Mouse (Mus musculus) erythroblast, embryonic 14.5 days (primary cell): Measurements from ENCODE around the gene Mtx1.

ENCODE experiments used
- GATA1 ChIP-seq: IDR thresholded peaks from 2 replicates; pipeline ENCODE4 v1.6.1; 2012; ENCODE audit warnings: low read length, inconsistent platforms, mixed read lengths
- TAL1 ChIP-seq: IDR thresholded peaks from 3 replicates; pipeline ENCODE4 v1.6.1; 2012; ENCODE audit warnings: low read length, inconsistent platforms, mixed read lengths

GRCm38 (mm10) chr3:89270051-89270755, 43.3 kb upstream of the Mtx1 start, which contains the start of gene Slc50a1:
- TF ChIP-seq GATA1, result no peak
- no peak for TF ChIP-seq TAL1
